In the genomic region with DNA sequence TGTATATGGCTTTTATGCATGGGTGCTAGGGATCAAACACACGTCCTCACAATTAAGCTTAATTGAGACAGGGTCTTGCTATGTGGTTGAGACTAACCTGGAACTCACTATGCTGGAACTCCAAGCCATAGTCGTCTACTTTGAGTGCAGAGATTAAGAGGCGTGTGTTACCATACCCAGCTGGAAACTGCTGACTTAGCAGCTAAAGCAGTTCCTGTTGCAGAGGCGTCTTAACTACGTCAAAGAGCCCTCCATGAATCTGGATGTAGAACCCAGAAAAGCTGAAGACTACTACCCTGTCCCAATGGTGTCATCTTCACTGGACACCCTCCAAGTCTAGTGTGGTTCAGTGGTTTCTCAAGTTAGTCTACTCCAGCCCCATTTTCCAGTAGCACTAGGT, we compare ENCODE assay signal across 28 mouse cellular contexts. TPM values are rescaled to one million over a fixed set of nuclear protein-coding genes. Genes with fewer than 3 reads are reported as not detected.
DNase-seq lines count a peak whose midpoint lies in the region; ATAC-seq and TF ChIP-seq lines count a peak whose summit lies in the region.
"Had no signal": no experiment of that assay in that cellular context is flagged by ENCODE, and none has a peak within 500 bp of the region (broad histone marks: within the 10 kb centered on the region; RNA-seq: fewer than 3 reads in every experiment).

No protein-coding gene starts in this region.

- peak; percentile 72 for DNase-seq in heart, adult 11 months
- DNase-seq in ES-E14 (ENCODE audit: low read depth, low spot score): no peak
- peak; percentile 57 for DNase-seq in induced T-regulatory cell, adult 2 months (ENCODE audit: low read depth)
- no peak for DNase-seq in kidney, adult 2 months
- no peak for DNase-seq in urinary bladder, postnatal 14 days (ENCODE audit: low spot score)
- DNase-seq: adrenal gland, postnatal 10 days; adrenal gland, postnatal 25 days; cerebellum, adult 11 months; cerebellum, adult 18-20 months; cerebellum, adult 8-10 months; cerebellum, adult 9-11 months; cerebellum, postnatal 14 days; cerebellum, postnatal 36 days; embryo, embryonic 11 days had no signal

- 82% methylated on average over 5 of the region's 5 CpGs for WGBS in heart, embryonic 12.5 days
- 72% methylated on average over 5 of the region's 5 CpGs for WGBS in kidney, adult 2 months

- peaks cover 27% of the 10 kb centered on the region for H3K36me3 ChIP-seq in heart, embryonic 12.5 days
- H3K36me3 ChIP-seq in ES-E14 (ENCODE audit: control insufficient read depth, insufficient read depth, low read length, poor library complexity, severe bottlenecking): peaks cover 17% of the 10 kb centered on the region
- H3K36me3 ChIP-seq in kidney, adult 2 months (ENCODE audit: control insufficient read depth, insufficient read depth, low read length): no peaks in the 10 kb centered on the region

- no peak for TF ChIP-seq POLR2A in kidney, adult 2 months (IDR thresholded peaks at IDR 0.05; ENCODE audit: low read depth, low read length)

- no peaks in the 10 kb centered on the region for H3K27me3 ChIP-seq in heart, embryonic 12.5 days (replicated peaks)
- H3K27me3 ChIP-seq in kidney, adult 2 months (replicated peaks; ENCODE audit: control insufficient read depth, insufficient read depth, low read length): no peaks in the 10 kb centered on the region
- H3K27me3 ChIP-seq: CH12.LX; embryonic facial prominence, embryonic 13.5 days; embryonic facial prominence, embryonic 15.5 days; forebrain, embryonic 12.5 days had no signal

- H3K27ac ChIP-seq in heart, embryonic 12.5 days (ENCODE audit: poor library complexity, severe bottlenecking): no peak overlapping the region
- no peak overlapping the region for H3K27ac ChIP-seq in ES-E14 (ENCODE audit: insufficient read depth, low read depth, low read length, poor library complexity, severe bottlenecking)
- no peak overlapping the region for H3K27ac ChIP-seq in kidney, adult 2 months (ENCODE audit: insufficient read depth, low read depth, low read length)
- H3K27ac ChIP-seq: embryonic facial prominence, embryonic 13.5 days; embryonic facial prominence, embryonic 15.5 days; forebrain, embryonic 10.5 days; forebrain, embryonic 12.5 days had no signal

- H3K4me3 ChIP-seq in heart, embryonic 12.5 days: no peak overlapping the region
- no peak overlapping the region for H3K4me3 ChIP-seq in ES-E14 (ENCODE audit: insufficient read depth in 1 of 2, low read depth in 1 of 2, low read length in 2 of 2, poor library complexity in 1 of 2, severe bottlenecking in 1 of 2)
- no peak overlapping the region for H3K4me3 ChIP-seq in kidney, adult 2 months (ENCODE audit: insufficient read depth, low read depth, low read length)
- H3K4me3 ChIP-seq: embryonic facial prominence, embryonic 13.5 days; embryonic facial prominence, embryonic 15.5 days; erythroblast, embryonic 14.5 days; forebrain, embryonic 10.5 days; forebrain, embryonic 12.5 days had no signal

- TF ChIP-seq CTCF in kidney, adult 2 months (conservative IDR thresholded peaks at IDR 0.05; ENCODE audit: insufficient read depth, insufficient read length, low read depth, low read length): no peak

- H3K4me1 ChIP-seq in heart, embryonic 12.5 days (replicated peaks): no peaks in the 10 kb centered on the region
- H3K4me1 ChIP-seq in ES-E14 (ENCODE audit: control insufficient read depth in 2 of 2, insufficient read depth in 2 of 2, low read length in 2 of 2, poor library complexity in 1 of 2): no peaks in the 10 kb centered on the region
- H3K4me1 ChIP-seq in kidney, adult 2 months (ENCODE audit: control insufficient read depth, insufficient read depth, low read length): peaks cover 8% of the 10 kb centered on the region; the same call in 1 of the 2 replicates
- H3K4me1 ChIP-seq: embryonic facial prominence, embryonic 13.5 days; embryonic facial prominence, embryonic 15.5 days had no signal

- no peaks in the 10 kb centered on the region for H3K9me3 ChIP-seq in heart, embryonic 12.5 days (replicated peaks)
- H3K9me3 ChIP-seq in ES-E14 (ENCODE audit: control insufficient read depth, insufficient read depth, low read depth, low read length): no peaks in the 10 kb centered on the region
- H3K9me3 ChIP-seq: embryonic facial prominence, embryonic 13.5 days; embryonic facial prominence, embryonic 15.5 days; forebrain, embryonic 10.5 days; forebrain, embryonic 12.5 days had no signal

- in situ Hi-C loops in ES-E14 (cut with MboI; ENCODE audit: low sequenced_read_pairs in 2 of 2, unreplicated experiment in 2 of 2): no loop called here

- H3K4me2 ChIP-seq in heart, embryonic 12.5 days: no peak overlapping the region
- H3K4me2 ChIP-seq: embryonic facial prominence, embryonic 13.5 days; embryonic facial prominence, embryonic 15.5 days; forebrain, embryonic 12.5 days had no signal

- no peak overlapping the region for H3K9ac ChIP-seq in heart, embryonic 12.5 days
- H3K9ac ChIP-seq in ES-E14 (ENCODE audit: insufficient read depth, low read depth, low read length, poor library complexity, severe bottlenecking): no peak overlapping the region
- H3K9ac ChIP-seq: embryonic facial prominence, embryonic 13.5 days; embryonic facial prominence, embryonic 15.5 days; forebrain, embryonic 12.5 days had no signal

- ATAC-seq in heart, embryonic 12.5 days (ENCODE audit: insufficient number of reproducible peaks, low FRiP score): no peak
- ATAC-seq: activated CD4-positive, CD25-positive, alpha-beta regulatory T cell, adult 4 months; forebrain, embryonic 14.5 days; forebrain, embryonic 16.5 days; Patski had no signal

TF ChIP-seq in ES-E14, 5 proteins besides CTCF, POLR2A, EP300 and RAD21:
- TF ChIP-seq MAFK (IDR thresholded peaks at IDR 0.05; ENCODE audit: insufficient read depth, low read depth, low read length): 0 out of 2 replicates have a peak, but pooled peaks have one; percentile 31
- TF ChIP-seq CHD2 (IDR thresholded peaks at IDR 0.05; ENCODE audit: low read depth, low read length): no peak
TF ChIP-seq in ES-E14: peak in this region for 1.

RNA-seq across cellular contexts. Expression of a gene that starts 3.0 kb away (rescaled TPM):
- 1.4 and 1.9 TPM in 2 replicates for polyA plus RNA-seq in heart, embryonic 12.5 days (2016; fragmentation: Nextera tagmentation; extraction: Ambion mirVana)
- total RNA-seq in ES-E14 (2012; rRNA removed): 3.5 and 7.7 TPM in 2 replicates
- polyA plus RNA-seq in kidney, adult 2 months (2012; rRNA removed): 8.9 and 15.5 TPM in 2 replicates

RNA-seq across cellular contexts. Expression of a gene that starts 3.1 kb away (rescaled TPM):
- 77.6 and 87.2 TPM in 2 replicates for polyA plus RNA-seq in heart, embryonic 12.5 days (2016; fragmentation: Nextera tagmentation; extraction: Ambion mirVana)
- 142 and 145 TPM in 2 replicates for total RNA-seq in ES-E14 (2012; rRNA removed)
- 61.3 and 69.7 TPM in 2 replicates for polyA plus RNA-seq in kidney, adult 2 months (2012; rRNA removed)

RNA-seq across cellular contexts. Expression of a gene that starts 12.0 kb away (rescaled TPM):
- 50.2 and 50.8 TPM in 2 replicates for polyA plus RNA-seq in heart, embryonic 12.5 days (2016; fragmentation: Nextera tagmentation; extraction: Ambion mirVana)
- 33.4 and 36.8 TPM in 2 replicates for total RNA-seq in ES-E14 (2012; rRNA removed)
- polyA plus RNA-seq in kidney, adult 2 months (2012; rRNA removed): 125 and 144 TPM in 2 replicates

RNA-seq across cellular contexts. Expression of a gene that starts 22.7 kb away (rescaled TPM):
- 0.58 and 0.73 TPM in 2 replicates for polyA plus RNA-seq in heart, embryonic 12.5 days (2016; fragmentation: Nextera tagmentation; extraction: Ambion mirVana)
- 6.0 TPM in 2 replicates for total RNA-seq in ES-E14 (2012; rRNA removed)
- polyA plus RNA-seq in kidney, adult 2 months (2012; rRNA removed): 26.5 TPM in 2 replicates

RNA-seq across cellular contexts. Expression of a gene that starts 26.7 kb away (rescaled TPM):
- not detected in 2 replicates for polyA plus RNA-seq in heart, embryonic 12.5 days (2016; fragmentation: Nextera tagmentation; extraction: Ambion mirVana)
- total RNA-seq in ES-E14 (2012; rRNA removed): 0.04 and 0.16 TPM in 2 replicates
- 35.3 and 41.0 TPM in 2 replicates for polyA plus RNA-seq in kidney, adult 2 months (2012; rRNA removed)
- total RNA-seq: adrenal gland, adult 18-20 months; adrenal gland, postnatal 10 days; adrenal gland, postnatal 25 days had no signal
- polyA plus RNA-seq: brain, embryonic 14.5 days; erythroblast, embryonic 14.5 days; forebrain, embryonic 10.5 days; forebrain, embryonic 14.5 days; frontal cortex, adult 2 months had no signal

Comparison
In these comparisons a context has a peak if more than half of its experiments do, and no peak if none do; other contexts are left out.
1. DNase-seq: peak in heart, adult 11 months (single experiment) and induced T-regulatory cell, adult 2 months (single experiment); none in ES-E14 (single experiment), kidney, adult 2 months (single experiment) and urinary bladder, postnatal 14 days (single experiment).